Mouse (Mus musculus): Measurements from ENCODE around the gene Bag2.
"Not testable (repeated sequence)": the region's sequence is repeated elsewhere in the genome, so short reads cannot be mapped to it uniquely, and the experiment has no call there.

DNA sequence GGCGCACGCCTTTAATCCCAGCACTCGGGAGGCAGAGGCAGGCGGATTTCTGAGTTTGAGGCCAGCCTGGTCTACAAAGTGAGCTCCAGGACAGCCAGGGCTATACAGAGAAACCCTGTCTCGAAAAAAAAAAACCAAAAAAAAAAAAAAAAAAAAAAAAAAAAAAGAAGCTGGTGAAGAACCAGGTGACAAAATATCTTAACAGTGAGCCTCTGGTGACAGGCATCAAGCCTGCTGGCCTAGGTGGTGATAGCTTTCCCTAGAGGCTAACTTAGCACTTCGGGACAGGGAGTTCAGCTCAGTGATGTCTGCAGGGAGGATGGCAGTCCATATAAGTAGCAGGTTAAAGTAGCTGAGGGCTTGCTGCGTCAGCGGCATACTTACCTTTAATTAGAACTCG lies 12.8 kb downstream of the Bag2 start:
- not testable (repeated sequence) for TF ChIP-seq CTCF (IDR thresholded peaks at IDR 0.05; ENCODE audit: extremely low read depth, insufficient read length, insufficient replicate concordance, low read depth, low read length); POLR2A (IDR thresholded peaks at IDR 0.05; ENCODE audit: low read depth, low read length)
